Comparison of ENCODE assay signal across 8 mouse cellular contexts in the genomic region with DNA sequence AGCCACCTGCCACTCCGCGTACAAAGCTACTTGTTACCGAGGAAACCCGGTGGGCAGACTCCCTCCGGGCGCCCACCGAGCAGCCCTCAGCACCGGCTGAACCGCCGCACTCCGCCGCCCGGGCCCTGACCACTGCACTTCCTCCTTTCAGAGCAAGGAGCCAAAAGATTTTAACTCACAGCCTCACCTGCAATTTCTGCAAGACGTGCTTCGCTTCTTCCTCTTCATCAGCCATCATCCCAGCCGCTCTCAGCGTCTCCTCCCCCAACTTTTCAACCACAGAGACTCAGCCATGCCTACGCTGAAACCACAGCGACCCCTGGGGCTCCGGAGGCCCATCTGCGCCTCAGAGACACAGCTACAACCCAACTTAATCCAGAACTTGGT. TPM values are rescaled to one million over a fixed set of nuclear protein-coding genes. Genes with fewer than 3 reads are reported as not detected.
A peak's percentile ranks its signal among the peaks of the same experiment; 100 is the strongest.
DNase-seq lines count a peak whose midpoint lies in the region; ATAC-seq and TF ChIP-seq lines count a peak whose summit lies in the region.

A gene (minus strand): TSS at position 269 of the 387 bp plus-strand sequence.

- WGBS in forebrain, embryonic 10.5 days: 2% methylated on average over 21 of the region's 21 CpGs
- under 1% methylated on average over 21 of the region's 21 CpGs for WGBS in heart, embryonic 15.5 days
- under 1% methylated on average over 21 of the region's 21 CpGs for WGBS in liver, embryonic 14.5 days (ENCODE audit: insufficient replicate concordance)
- WGBS in neural tube, embryonic 11.5 days: under 1% methylated on average over 21 of the region's 21 CpGs
- under 1% methylated on average over 21 of the region's 21 CpGs for WGBS in stomach, postnatal 0 days

- peak; percentile 80 for ATAC-seq in heart, embryonic 15.5 days (replicated peaks; ENCODE audit: insufficient number of reproducible peaks, insufficient read depth, low FRiP score, low read depth)
- ATAC-seq in liver, embryonic 14.5 days (ENCODE audit: insufficient read depth): peak; percentile 94
- ATAC-seq in neural tube, embryonic 11.5 days (ENCODE audit: insufficient read depth, low FRiP score, low TSS enrichment): peak; percentile 90
- ATAC-seq in stomach, postnatal 0 days (ENCODE audit: low FRiP score, low TSS enrichment): peak; percentile 95

- no peaks in the 10 kb centered on the region for H3K27me3 ChIP-seq in forebrain, embryonic 10.5 days (ENCODE audit: poor library complexity, severe bottlenecking)
- H3K27me3 ChIP-seq in heart, embryonic 15.5 days: no peaks in the 10 kb centered on the region
- H3K27me3 ChIP-seq in liver, embryonic 14.5 days (ENCODE audit: control insufficient read depth, insufficient read depth, low read length): no peaks in the 10 kb centered on the region
- no peaks in the 10 kb centered on the region for H3K27me3 ChIP-seq in neural tube, embryonic 11.5 days (ENCODE audit: control insufficient read depth, insufficient read depth, low read length)
- H3K27me3 ChIP-seq in stomach, postnatal 0 days (ENCODE audit: control insufficient read depth, insufficient read depth, low read length): no peaks in the 10 kb centered on the region

- H3K9me3 ChIP-seq in forebrain, embryonic 10.5 days: no peaks in the 10 kb centered on the region
- no peaks in the 10 kb centered on the region for H3K9me3 ChIP-seq in heart, embryonic 15.5 days (replicated peaks)
- no peaks in the 10 kb centered on the region for H3K9me3 ChIP-seq in liver, embryonic 14.5 days (ENCODE audit: control insufficient read depth, low read length)
- no peaks in the 10 kb centered on the region for H3K9me3 ChIP-seq in neural tube, embryonic 11.5 days (ENCODE audit: control insufficient read depth, low read length)
- no peaks in the 10 kb centered on the region for H3K9me3 ChIP-seq in stomach, postnatal 0 days (ENCODE audit: control insufficient read depth, low read length)

- peak within 1 kb of the TSS; percentile 69 for H3K4me2 ChIP-seq in heart, embryonic 15.5 days
- peak within 1 kb of the TSS; percentile 79 for H3K4me2 ChIP-seq in liver, embryonic 14.5 days (ENCODE audit: low read depth)
- peak within 1 kb of the TSS; percentile 48 for H3K4me2 ChIP-seq in neural tube, embryonic 11.5 days (ENCODE audit: low read depth)
- peak within 1 kb of the TSS; percentile 57 for H3K4me2 ChIP-seq in stomach, postnatal 0 days (replicated peaks; ENCODE audit: low read depth)

- DNase-seq in CD8-positive naive resting alpha-beta T cell, adult 2 months (ENCODE audit: low read depth in 2 of 2, low spot score in 2 of 2): peak; percentile 93 to 98
- peak; percentile 86 for DNase-seq in c-Kit-positive CD71-negative TER-119-negative erythroid progenitor cells, embryonic 14.5 days (ENCODE audit: low read depth)
- DNase-seq in forebrain, embryonic 10.5 days (ENCODE audit: extremely low spot score, low spot score): peak; percentile 92
- peak; percentile 92 to 95 for DNase-seq in kidney, postnatal 25 days
- peak; percentile 79 to 82 (median 80) for DNase-seq in liver, embryonic 14.5 days (ENCODE audit: low read depth in 3 of 3, low spot score in 3 of 3)
- DNase-seq in neural tube, embryonic 11.5 days (ENCODE audit: low spot score): peak; percentile 92
- peak; percentile 94 for DNase-seq in stomach, postnatal 0 days (ENCODE audit: low spot score)

- peak; percentile 97 for TF ChIP-seq CTCF in liver, embryonic 14.5 days (IDR thresholded peaks at IDR 0.05; ENCODE audit: low read depth)
- peak; percentile 95 for TF ChIP-seq CTCF in stomach, postnatal 0 days (IDR thresholded peaks at IDR 0.05; ENCODE audit: low read depth)

- TF ChIP-seq EP300 in liver, embryonic 14.5 days (IDR thresholded peaks at IDR 0.05; ENCODE audit: low read depth): no peak
- TF ChIP-seq EP300 in stomach, postnatal 0 days (optimal IDR thresholded peaks at IDR 0.05): no peak

- peak within 1 kb of the TSS; percentile 83 for H3K4me3 ChIP-seq in forebrain, embryonic 10.5 days
- H3K4me3 ChIP-seq in heart, embryonic 15.5 days: peak within 1 kb of the TSS; percentile 95
- peak within 1 kb of the TSS; percentile 74 to 92 for H3K4me3 ChIP-seq in liver, embryonic 14.5 days (ENCODE audit: insufficient read depth in 1 of 2, low read depth in 2 of 2, low read length in 2 of 2)
- peak within 1 kb of the TSS; percentile 83 for H3K4me3 ChIP-seq in neural tube, embryonic 11.5 days (ENCODE audit: low read depth, low read length)
- peak within 1 kb of the TSS; percentile 79 for H3K4me3 ChIP-seq in stomach, postnatal 0 days (ENCODE audit: low read depth, low read length)

- H3K4me1 ChIP-seq in forebrain, embryonic 10.5 days: peaks cover 11% of the 10 kb centered on the region
- H3K4me1 ChIP-seq in heart, embryonic 15.5 days (replicated peaks): peaks cover 6% of the 10 kb centered on the region
- peaks cover 0 to 4% of the 10 kb centered on the region in 2 experiments; a peak in 3 of 4 replicates for H3K4me1 ChIP-seq in liver, embryonic 14.5 days (replicated peaks; ENCODE audit: control insufficient read depth in 2 of 2, insufficient read depth in 2 of 2, low read length in 1 of 2)
- 0 out of 2 replicates have a peak, but pooled peaks cover 3% of the 10 kb centered on the region for H3K4me1 ChIP-seq in neural tube, embryonic 11.5 days (ENCODE audit: control insufficient read depth, insufficient read depth, low read length)
- peaks cover 3% of the 10 kb centered on the region; the same call in 1 of the 2 replicates for H3K4me1 ChIP-seq in stomach, postnatal 0 days (replicated peaks; ENCODE audit: control insufficient read depth, insufficient read depth)

- peak within 1 kb of the TSS; percentile 83 for H3K9ac ChIP-seq in heart, embryonic 15.5 days
- peak within 1 kb of the TSS; percentile 87 for H3K9ac ChIP-seq in liver, embryonic 14.5 days (replicated peaks)
- peak within 1 kb of the TSS; percentile 76 for H3K9ac ChIP-seq in neural tube, embryonic 11.5 days (ENCODE audit: low read length)
- peak within 1 kb of the TSS; percentile 79 for H3K9ac ChIP-seq in stomach, postnatal 0 days (ENCODE audit: low read length)

- peaks cover 28% of the 10 kb centered on the region for H3K36me3 ChIP-seq in forebrain, embryonic 10.5 days (replicated peaks)
- peaks cover 13% of the 10 kb centered on the region for H3K36me3 ChIP-seq in heart, embryonic 15.5 days
- no peaks in the 10 kb centered on the region for H3K36me3 ChIP-seq in liver, embryonic 14.5 days (replicated peaks; ENCODE audit: control insufficient read depth, insufficient read depth, low read depth)
- H3K36me3 ChIP-seq in neural tube, embryonic 11.5 days (ENCODE audit: control insufficient read depth, insufficient read depth, low read length): peaks cover 6% of the 10 kb centered on the region
- peaks cover 3% of the 10 kb centered on the region; the same call in 1 of the 2 replicates for H3K36me3 ChIP-seq in stomach, postnatal 0 days (ENCODE audit: control insufficient read depth, insufficient read depth, low read length)

- H3K27ac ChIP-seq in forebrain, embryonic 10.5 days: peak within 1 kb of the TSS; percentile 94
- peak within 1 kb of the TSS; percentile 57; the same call in 1 of the 2 replicates for H3K27ac ChIP-seq in heart, embryonic 15.5 days
- no peak within 1 kb of the TSS; the same call in 1 of the 2 replicates for H3K27ac ChIP-seq in liver, embryonic 14.5 days
- 0 out of 2 replicates have a peak within 1 kb of the TSS, but pooled peaks have one; percentile 44 for H3K27ac ChIP-seq in neural tube, embryonic 11.5 days (ENCODE audit: low read depth, low read length)
- H3K27ac ChIP-seq in stomach, postnatal 0 days (replicated peaks): peak within 1 kb of the TSS; percentile 74

RNA-seq across cellular contexts. Expression of the gene that starts here (rescaled TPM):
- 107 and 109 TPM in 2 replicates for polyA plus RNA-seq in forebrain, embryonic 10.5 days (2016; fragmentation: Nextera tagmentation; extraction: Ambion mirVana)
- 42.5 and 49.2 TPM in 2 replicates for polyA plus RNA-seq in heart, embryonic 15.5 days (2015; fragmentation: Nextera tagmentation; extraction: Ambion mirVana)
- polyA plus RNA-seq in liver, embryonic 14.5 days (2012; rRNA removed): 9.6 and 10.8 TPM in 2 replicates
- 18.0 and 19.8 TPM in 2 replicates for polyA plus RNA-seq in liver, embryonic 14.5 days (2014; fragmentation: Nextera tagmentation; extraction: Ambion mirVana)
- 100 and 103 TPM in 2 replicates for polyA plus RNA-seq in neural tube, embryonic 11.5 days (2014; fragmentation: Nextera tagmentation; extraction: Ambion mirVana)
- polyA plus RNA-seq in stomach, postnatal 0 days (2015; fragmentation: Nextera tagmentation; extraction: Ambion mirVana): 35.1 and 37.0 TPM in 2 replicates
